Mouse (Mus musculus) frontal cortex, postnatal 10 days (tissue): Measurements from ENCODE around the gene Plet1.
A peak's percentile ranks its signal among the peaks of the same experiment; 100 is the strongest.

ENCODE experiments used
- DNase-seq, 2 experiments: peaks; one replicate each; pipeline ENCODE4 v3.0.0; 2022; ENCODE audit warnings: low spot score in 2 of 2, mixed read lengths in 1 of 2

The Plet1 gene

GRCm38 (mm10) chr9:50494311-50494710, at the start of gene Plet1:
TSS of gene Plet1 (plus strand) at chr9:50494525.
- no peak for DNase-seq

- peak; percentile 34 to 44 for DNase-seq
Measured at GRCm38 (mm10) chr9:50449048-50449447, 45.3 kb upstream of the Plet1 start.

- peak; percentile 29 to 48 for DNase-seq
Measured at GRCm38 (mm10) chr9:50451456-50452218, 42.7 kb upstream of the Plet1 start.

- peak; percentile 73 to 85 for DNase-seq
Measured at GRCm38 (mm10) chr9:50452303-50452775, 42.0 kb upstream of the Plet1 start.

- no peak for DNase-seq
Measured at GRCm38 (mm10) chr9:50457596-50457995, 36.7 kb upstream of the Plet1 start.

- no peak for DNase-seq
Measured at GRCm38 (mm10) chr9:50459537-50459936, 34.8 kb upstream of the Plet1 start.

GRCm38 (mm10) chr9:50462494-50463204, 31.7 kb upstream of the Plet1 start:
- DNase-seq = peak in 1 of 2 experiments; percentile 65

- DNase-seq = no peak
Measured at GRCm38 (mm10) chr9:50463205-50463508, 31.2 kb upstream of the Plet1 start.

- DNase-seq = no peak
Measured at GRCm38 (mm10) chr9:50470377-50471100, 23.8 kb upstream of the Plet1 start.

GRCm38 (mm10) chr9:50471181-50471901, 23.0 kb upstream of the Plet1 start:
- DNase-seq = no peak

GRCm38 (mm10) chr9:50475318-50475717, 19.0 kb upstream of the Plet1 start:
- no peak for DNase-seq

GRCm38 (mm10) chr9:50475745-50476144, 18.6 kb upstream of the Plet1 start:
- DNase-seq = no peak

- no peak for DNase-seq
Measured at GRCm38 (mm10) chr9:50476651-50477050, 17.7 kb upstream of the Plet1 start.

- DNase-seq = no peak
Measured at GRCm38 (mm10) chr9:50477270-50477669, 17.1 kb upstream of the Plet1 start.

- DNase-seq = no peak
Measured at GRCm38 (mm10) chr9:50478826-50479225, 15.5 kb upstream of the Plet1 start.

GRCm38 (mm10) chr9:50479476-50479875, 14.8 kb upstream of the Plet1 start:
- no peak for DNase-seq

- DNase-seq = peak in 1 of 2 experiments; percentile 18
Measured at GRCm38 (mm10) chr9:50482743-50483142, 11.6 kb upstream of the Plet1 start.

- DNase-seq = no peak
Measured at GRCm38 (mm10) chr9:50485521-50485920, 8.8 kb upstream of the Plet1 start.

- no peak for DNase-seq
Measured at GRCm38 (mm10) chr9:50490836-50491235, 3.5 kb upstream of the Plet1 start.

- no peak for DNase-seq
Measured at GRCm38 (mm10) chr9:50491531-50492045, 2.7 kb upstream of the Plet1 start.

GRCm38 (mm10) chr9:50493777-50494176, 548 bp upstream of the Plet1 start:
- no peak for DNase-seq
